Mouse (Mus musculus): Measurements from ENCODE around the gene Rab3c.

- TF ChIP-seq CTCF (IDR thresholded peaks at IDR 0.05) (no peak), POLR2A (IDR thresholded peaks at IDR 0.05; ENCODE audit: insufficient read depth, low read depth, low read length) (no peak)
Observed at GRCm38 (mm10) chr13:110034041-110034440, 246.8 kb downstream of the Rab3c start.

All from heart, adult 2 months (tissue).